Mouse (Mus musculus) stomach, embryonic 14.5 days (tissue): ENCODE measurements around the gene Trmt11. TPM values are rescaled to one million over a fixed set of nuclear protein-coding genes. Genes with fewer than 3 reads are reported as not detected.
"Not testable (repeated sequence)": the region's sequence is repeated elsewhere in the genome, so short reads cannot be mapped to it uniquely, and the experiment has no call there.

Experiments used
- ATAC-seq: fragments of 200-750 bp; cut with Nextera tagmentation; 2 replicates; pipeline ENCODE4 v1.8.0; 2017; ENCODE audit warnings: low read depth, moderate TSS enrichment; ENCODE audit not compliant: insufficient number of reproducible peaks, insufficient read depth, low FRiP score
- H3K27ac ChIP-seq: fragments of 300-500 bp; sonication (generic); 2 replicates; pipeline ENCODE4 v1.5.1; 2014; ENCODE audit warnings: mild to moderate bottlenecking, low read length, moderate library complexity, mixed read lengths
- H3K27me3 ChIP-seq: fragments of 300-500 bp; sonication (generic); 2 replicates; pipeline ENCODE4 v1.6.1; 2014; ENCODE audit warnings: low read length, control low read depth, mixed read lengths; ENCODE audit not compliant: control insufficient read depth, insufficient read depth
- H3K36me3 ChIP-seq: fragments of 300-500 bp; sonication (generic); 2 replicates; pipeline ENCODE4 v1.6.1; 2014; ENCODE audit warnings: mild to moderate bottlenecking, control low read depth, low read length, moderate library complexity, mixed read lengths; ENCODE audit not compliant: control insufficient read depth, insufficient read depth
- H3K4me1 ChIP-seq: fragments of 300-500 bp; sonication (generic); 2 replicates; pipeline ENCODE4 v1.6.1; 2014; ENCODE audit warnings: low read length, control low read depth, mixed read lengths; ENCODE audit not compliant: control insufficient read depth, insufficient read depth
- H3K4me2 ChIP-seq: fragments of 300-500 bp; sonication (generic); replicated peaks from 2 replicates; pipeline ENCODE4 v1.6.1; 2014; ENCODE audit warnings: low read depth, low read length, control low read depth
- H3K4me3 ChIP-seq: fragments of 300-500 bp; sonication (generic); 2 replicates; pipeline ENCODE4 v1.5.1; 2014; ENCODE audit warnings: low read depth, low read length, control low read depth
- H3K9ac ChIP-seq: fragments of 300-500 bp; sonication (generic); replicated peaks from 2 replicates; pipeline ENCODE4 v1.6.1; 2014; ENCODE audit warnings: low read depth, mild to moderate bottlenecking, control low read depth, low read length, moderate library complexity, mixed read lengths
- H3K9me3 ChIP-seq: fragments of 300-500 bp; sonication (generic); 2 replicates; pipeline ENCODE4 v1.6.1; 2016; ENCODE audit warnings: low read depth, low read length, control low read depth; ENCODE audit not compliant: control insufficient read depth
- WGBS: fragments of 180-500 bp; shearing (Covaris S2); extraction: QIAGEN DNeasy Blood & Tissue Kit; methylation state at CpG from one replicate; pipeline ENCODE4 v1.1.7; 2014; 5-methylcytosine and 5-hydroxymethylcytosine counted together
- polyA plus RNA-seq: library from polyadenylated mRNA; unstranded; fragments of >200 nt; fragmentation: Nextera tagmentation; extraction: Ambion mirVana; gene quantifications from 2 replicates; pipeline ENCODE4 v1.2.1, GENCODE M21; 2014

Trmt11 gene
- 33.4 and 33.7 TPM in 2 replicates for polyA plus RNA-seq

DNA sequence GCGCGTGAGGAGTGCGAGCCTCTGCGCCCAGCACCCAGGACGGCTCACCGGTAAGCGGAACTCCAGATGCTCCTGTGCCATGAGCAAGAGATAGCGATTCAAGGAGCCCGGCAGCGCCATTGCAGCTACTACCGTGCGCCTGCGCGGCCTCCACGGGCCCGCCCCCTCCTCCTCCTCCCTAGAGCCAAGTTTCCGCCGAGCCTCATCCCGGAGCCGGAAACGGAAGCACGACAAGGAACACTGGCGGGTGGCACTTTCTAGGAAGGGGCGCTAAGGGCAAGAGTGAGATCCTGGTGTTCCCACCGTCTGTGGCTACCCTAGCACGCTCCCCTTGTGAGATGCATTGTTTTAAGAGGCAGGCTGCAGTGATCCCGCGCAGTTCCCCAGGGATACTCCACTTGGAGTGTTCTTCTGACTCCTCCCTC is at the start of gene Trmt11:
Trmt11 (minus strand) TSS at position 208 of the 425 bp plus-strand sequence.
- Histone ChIP-seq H3K36me3 (peaks cover 12% of the 10 kb centered on the region), H3K9me3 (no peaks in the 10 kb centered on the region), H3K27ac (peak within 1 kb of the TSS; percentile 86), H3K27me3 (no peaks in the 10 kb centered on the region), H3K4me3 (peak within 1 kb of the TSS; percentile 84), H3K9ac (peak within 1 kb of the TSS; percentile 80), H3K4me2 (peak within 1 kb of the TSS; percentile 59), H3K4me1 (peaks cover 5% of the 10 kb centered on the region; the same call in 1 of the 2 replicates)
- WGBS, result under 1% methylated on average over 27 of the region's 28 CpGs
- peak; percentile 95 for ATAC-seq

DNA sequence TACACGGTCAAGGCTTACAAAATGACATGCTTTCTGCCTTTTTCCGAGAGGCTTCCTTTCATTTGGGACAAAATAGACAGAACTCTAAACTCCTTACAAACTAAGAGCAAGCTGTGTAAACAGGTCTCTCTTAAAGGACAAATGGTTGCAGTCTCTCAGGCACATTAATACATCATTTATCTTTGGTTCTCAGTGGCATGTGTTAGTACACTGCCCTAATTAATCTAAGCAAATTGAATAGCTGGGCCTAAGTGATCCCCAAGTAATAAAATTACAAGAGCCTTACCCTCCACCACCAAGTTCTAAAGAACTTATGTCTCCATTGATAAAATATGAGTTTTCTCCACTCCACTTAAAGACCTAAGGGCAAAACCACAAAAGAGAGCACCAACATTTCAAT is 47.1 kb upstream of the Trmt11 start:
- ATAC-seq, result no peak
- Histone ChIP-seq H3K4me1 (no peaks in the 10 kb centered on the region), H3K27ac (no peak overlapping the region), H3K9me3 (no peaks in the 10 kb centered on the region), H3K36me3 (0 out of 2 replicates have a peak, but pooled peaks cover 4% of the 10 kb centered on the region), H3K9ac (no peak overlapping the region), H3K4me2 (no peak overlapping the region), H3K4me3 (no peak overlapping the region), H3K27me3 (no peaks in the 10 kb centered on the region)
- WGBS, result 15% methylated on average over 2 of the region's 2 CpGs

DNA sequence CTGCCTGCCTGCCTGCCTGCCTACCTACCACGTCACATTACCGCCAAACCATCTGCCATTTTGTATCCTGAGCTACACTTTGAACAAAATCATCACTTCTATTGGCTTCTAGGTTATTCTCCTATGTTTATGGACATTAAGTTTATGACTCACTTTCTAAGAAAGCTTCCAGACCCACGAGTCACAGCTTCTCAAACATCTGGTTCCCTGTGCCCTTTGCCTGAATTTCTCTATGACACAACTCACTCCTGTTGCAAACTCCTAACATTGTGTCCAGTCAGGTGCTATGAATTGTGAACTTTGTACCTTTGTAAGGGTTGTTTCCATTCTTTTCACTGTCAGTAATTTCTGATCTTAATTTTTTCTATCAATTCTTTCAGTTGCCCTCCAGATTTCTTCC is 37.7 kb upstream of the Trmt11 start:
- H3K27me3 ChIP-seq, result no peaks in the 10 kb centered on the region
- no peaks in the 10 kb centered on the region for H3K4me1 ChIP-seq
- H3K9me3 ChIP-seq, result no peaks in the 10 kb centered on the region
- H3K9ac ChIP-seq, result no peak overlapping the region
- H3K4me2 ChIP-seq, result no peak overlapping the region
- WGBS, result 70% methylated on average over 3 of the region's 3 CpGs
- ATAC-seq, result no peak
- H3K36me3 ChIP-seq, result no peaks in the 10 kb centered on the region
- no peak overlapping the region for H3K27ac ChIP-seq
- no peak overlapping the region for H3K4me3 ChIP-seq

GRCm38 (mm10) chr10:30636474-30637154 is 36.1 kb upstream of the Trmt11 start:
- 63% methylated on average over 1 of the region's 1 CpGs for WGBS
- not testable (repeated sequence) for H3K9me3 ChIP-seq, H3K36me3 ChIP-seq, H3K4me1 ChIP-seq, H3K4me2 ChIP-seq, H3K4me3 ChIP-seq, H3K27me3 ChIP-seq, H3K27ac ChIP-seq, ATAC-seq, H3K9ac ChIP-seq

- Histone ChIP-seq H3K9ac (no peak overlapping the region), H3K4me3 (no peak overlapping the region), H3K27ac (no peak overlapping the region), H3K9me3 (no peaks in the 10 kb centered on the region), H3K4me2 (no peak overlapping the region), H3K4me1 (no peaks in the 10 kb centered on the region), H3K36me3 (no peaks in the 10 kb centered on the region), H3K27me3 (no peaks in the 10 kb centered on the region)
- 94% methylated on average over 1 of the region's 1 CpGs for WGBS
- no peak for ATAC-seq
Observed at GRCm38 (mm10) chr10:30632718-30633117, 32.2 kb upstream of the Trmt11 start.

GRCm38 (mm10) chr10:30629977-30630376 is 29.4 kb upstream of the Trmt11 start:
- no peaks in the 10 kb centered on the region for H3K9me3 ChIP-seq
- H3K4me3 ChIP-seq, result no peak overlapping the region
- no peaks in the 10 kb centered on the region for H3K4me1 ChIP-seq
- no peaks in the 10 kb centered on the region for H3K27me3 ChIP-seq
- H3K27ac ChIP-seq, result no peak overlapping the region
- no peaks in the 10 kb centered on the region for H3K36me3 ChIP-seq
- no peak overlapping the region for H3K4me2 ChIP-seq
- H3K9ac ChIP-seq, result no peak overlapping the region
- no peak for ATAC-seq

- no peak within 1 kb of the TSS for H3K27ac ChIP-seq
- no peaks in the 10 kb centered on the region for H3K27me3 ChIP-seq
- no peak within 1 kb of the TSS for H3K4me2 ChIP-seq
- H3K4me3 ChIP-seq, result no peak within 1 kb of the TSS
- no peak within 1 kb of the TSS for H3K9ac ChIP-seq
- H3K9me3 ChIP-seq, result no peaks in the 10 kb centered on the region
- WGBS, result 75% methylated on average over 3 of the region's 3 CpGs
- H3K4me1 ChIP-seq, result no peaks in the 10 kb centered on the region
- ATAC-seq, result no peak
- H3K36me3 ChIP-seq, result no peaks in the 10 kb centered on the region
Observed at GRCm38 (mm10) chr10:30629513-30629912, 29.0 kb upstream of the Trmt11 start, which contains the start of gene Hint3. Gene Hint3, minus strand, starts transcription at chr10:30629632.

DNA sequence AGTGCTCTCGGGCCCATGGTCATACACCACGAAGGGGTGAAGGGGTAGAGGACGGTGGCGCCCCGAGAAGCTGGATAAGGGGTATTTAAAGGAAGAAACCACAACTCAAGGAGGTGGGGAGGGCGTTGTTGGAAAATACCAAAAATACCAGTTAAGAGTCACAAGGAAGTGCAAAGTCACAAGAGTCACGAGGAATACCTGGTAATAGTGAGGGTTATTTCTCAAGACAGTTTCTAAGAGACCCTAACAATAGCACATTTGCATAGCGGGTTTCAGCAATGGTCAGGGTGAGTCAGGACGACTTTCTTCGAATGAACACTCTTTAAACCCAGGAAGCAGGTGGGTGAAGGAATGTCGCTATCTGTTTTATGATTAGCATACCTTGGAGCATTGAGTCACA is 27.9 kb upstream of the Trmt11 start:
- not testable (repeated sequence) for H3K27ac ChIP-seq, ATAC-seq, H3K4me1 ChIP-seq, H3K4me2 ChIP-seq, H3K36me3 ChIP-seq, H3K9ac ChIP-seq, H3K4me3 ChIP-seq, H3K27me3 ChIP-seq, H3K9me3 ChIP-seq
- WGBS, result 88% methylated on average over 11 of the region's 11 CpGs

DNA sequence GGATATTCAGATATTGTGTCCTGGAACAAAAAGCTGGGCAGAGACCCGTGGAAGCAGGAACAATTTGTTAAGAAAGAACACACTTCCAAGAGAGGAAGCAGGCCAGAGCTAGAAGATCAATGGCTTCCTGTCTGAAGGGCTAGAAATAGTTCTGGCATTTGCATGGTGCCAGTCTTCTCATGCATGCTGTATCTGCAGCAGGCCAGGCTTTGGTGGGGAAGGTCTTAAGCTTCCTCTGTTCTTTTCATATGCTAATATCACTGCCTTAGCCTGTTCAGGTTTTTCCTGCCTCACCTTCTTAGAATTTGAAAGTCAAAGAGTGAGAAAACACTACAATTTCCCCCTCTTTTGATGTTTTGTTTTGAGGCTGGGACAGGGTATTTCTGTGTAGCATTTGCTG is 27.0 kb upstream of the Trmt11 start:
- H3K4me2 ChIP-seq, result no peak overlapping the region
- no peaks in the 10 kb centered on the region for H3K27me3 ChIP-seq
- H3K4me3 ChIP-seq, result no peak overlapping the region
- H3K36me3 ChIP-seq, result no peaks in the 10 kb centered on the region
- no peak for ATAC-seq
- no peak overlapping the region for H3K27ac ChIP-seq
- H3K9me3 ChIP-seq, result no peaks in the 10 kb centered on the region
- 45% methylated on average over 1 of the region's 1 CpGs for WGBS
- no peaks in the 10 kb centered on the region for H3K4me1 ChIP-seq
- no peak overlapping the region for H3K9ac ChIP-seq
